Mouse (Mus musculus) T-cell, adult 2 months (primary cell): ENCODE results near the gene Dctpp1.

ENCODE experiments used
- DNase-seq: peaks from one replicate; pipeline ENCODE4 v3.0.0; 2022; ENCODE audit warnings: low spot score

Dctpp1 gene

DNA sequence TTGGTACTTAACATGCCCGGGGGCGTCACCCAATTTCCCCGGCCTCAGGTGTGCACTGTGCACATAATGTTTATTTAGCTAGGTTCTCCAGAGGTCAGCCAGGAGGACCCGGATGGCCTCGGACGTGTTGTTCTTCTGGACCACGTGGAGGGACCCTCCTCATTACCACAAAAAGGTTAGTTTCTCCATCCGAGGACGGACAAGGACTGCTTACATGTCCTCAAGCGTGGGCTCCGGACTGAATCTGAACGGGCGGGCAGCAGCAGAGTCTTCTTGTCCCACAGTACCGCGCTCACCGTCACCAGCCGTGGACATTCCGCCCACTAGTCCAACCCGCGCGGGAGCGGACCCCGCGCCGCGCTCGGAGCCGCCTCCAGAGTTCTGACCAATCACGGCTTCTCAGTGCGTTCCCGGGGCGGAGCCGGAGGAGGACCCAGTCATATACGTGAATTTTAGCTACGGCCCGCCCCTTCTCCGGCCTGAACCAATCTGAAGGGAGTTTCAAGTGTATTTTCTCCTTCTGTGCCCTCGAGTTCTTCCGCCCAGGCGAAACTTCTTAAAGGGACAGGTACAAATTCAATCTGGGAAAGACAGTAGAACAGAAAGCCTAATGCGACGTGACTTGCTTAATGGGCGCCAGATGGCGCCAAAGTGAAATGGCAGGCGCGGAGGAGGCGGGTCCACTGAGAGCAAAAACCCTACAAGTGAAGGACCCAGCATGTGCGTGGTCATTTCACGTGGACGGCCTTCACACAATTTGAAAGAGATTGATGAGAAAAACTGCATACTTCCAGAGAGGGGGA, at the start of gene Dctpp1:
Gene Dctpp1 (minus strand): TSS at position 401 of the 803 bp plus-strand sequence.
- DNase-seq: peak; percentile 97

DNA sequence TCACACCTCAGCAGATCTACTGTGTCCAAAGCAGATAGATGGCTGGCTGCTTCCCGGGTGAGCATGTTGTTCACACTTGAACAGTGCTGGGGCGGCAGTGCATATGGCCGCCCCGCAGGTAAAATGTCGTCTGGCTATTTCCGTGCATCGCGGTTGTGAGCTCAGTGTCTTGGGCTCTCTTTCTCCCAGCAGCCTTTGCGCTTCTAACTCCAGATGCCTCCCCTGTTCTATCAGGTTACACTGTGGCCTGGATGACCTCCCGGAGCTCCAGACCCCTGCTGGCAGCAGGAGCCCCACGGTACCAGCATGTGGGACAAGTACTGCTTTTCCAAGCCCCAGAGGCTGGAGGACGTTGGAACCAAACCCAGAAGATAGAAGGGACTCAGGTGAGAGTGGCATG, 49.4 kb upstream of the Dctpp1 start:
- DNase-seq: no peak

DNA sequence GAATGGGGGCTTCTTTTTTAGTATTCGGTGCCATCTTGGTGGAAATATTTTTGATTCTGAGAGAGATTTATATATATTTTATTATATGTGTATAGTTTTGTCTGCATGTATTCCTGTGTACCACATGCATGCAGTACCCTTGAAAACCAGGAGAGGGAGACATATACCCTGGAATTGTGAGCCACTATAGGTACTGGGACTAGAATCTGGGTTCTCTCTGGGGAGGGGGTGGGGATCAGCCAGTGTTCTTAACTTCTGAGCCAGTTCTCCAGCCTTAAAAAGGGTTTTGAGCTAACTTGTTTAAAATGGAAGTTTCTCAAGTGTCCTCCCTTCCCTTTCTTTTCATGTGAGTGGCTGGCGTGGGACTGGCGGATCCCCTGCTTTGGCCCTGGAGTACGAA, 48.4 kb upstream of the Dctpp1 start:
- peak; percentile 50 for DNase-seq

DNA sequence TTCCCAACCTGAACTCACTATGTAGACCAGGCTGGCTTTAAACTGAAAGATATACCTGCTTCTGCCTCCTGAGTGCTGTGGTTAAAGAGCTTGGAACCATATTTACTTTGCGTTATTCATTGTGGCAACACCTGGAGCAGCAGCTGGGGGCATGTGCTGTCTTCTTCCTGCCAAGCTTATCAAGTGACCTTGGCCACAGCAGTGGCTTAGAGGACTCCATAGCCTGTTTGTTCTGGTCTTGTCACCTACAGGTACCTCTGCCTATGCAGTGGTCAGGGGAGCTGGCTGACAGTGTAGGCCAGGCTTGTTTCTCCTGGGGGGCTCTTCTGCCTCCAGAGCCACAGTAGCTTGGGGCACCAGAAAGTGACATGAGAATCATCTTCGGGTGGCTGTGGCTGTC, 47.9 kb upstream of the Dctpp1 start:
- no peak for DNase-seq

DNA sequence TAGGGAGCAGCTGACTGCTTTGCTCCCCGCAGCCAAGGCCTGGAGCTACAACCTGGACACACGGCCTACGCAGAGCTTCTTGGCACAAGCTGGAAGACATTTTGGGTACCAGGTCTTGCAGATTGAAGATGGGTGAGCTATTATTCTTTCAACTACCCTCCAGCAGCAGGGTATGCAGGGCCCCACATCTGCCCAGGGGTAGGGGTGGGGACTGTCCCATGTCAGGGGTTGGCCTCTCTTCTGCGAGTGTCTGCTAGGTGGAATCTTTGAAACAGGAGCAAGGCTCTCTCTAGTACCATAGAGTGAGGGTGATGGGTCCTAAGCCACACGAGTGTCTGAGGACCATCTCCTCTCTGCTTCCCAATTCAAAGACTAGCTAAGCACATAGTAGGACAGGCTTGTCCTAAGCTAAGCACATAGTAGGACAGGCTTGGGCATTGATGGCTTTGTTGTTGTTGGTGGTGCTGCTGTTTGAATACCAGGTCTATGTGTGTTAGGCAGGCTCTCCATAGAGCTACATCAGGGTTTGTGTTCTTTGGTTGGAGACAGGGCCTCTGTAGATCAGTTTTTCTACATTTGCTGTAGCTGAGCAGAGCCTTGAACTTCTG, 37.2 kb upstream of the Dctpp1 start:
- no peak for DNase-seq

DNA sequence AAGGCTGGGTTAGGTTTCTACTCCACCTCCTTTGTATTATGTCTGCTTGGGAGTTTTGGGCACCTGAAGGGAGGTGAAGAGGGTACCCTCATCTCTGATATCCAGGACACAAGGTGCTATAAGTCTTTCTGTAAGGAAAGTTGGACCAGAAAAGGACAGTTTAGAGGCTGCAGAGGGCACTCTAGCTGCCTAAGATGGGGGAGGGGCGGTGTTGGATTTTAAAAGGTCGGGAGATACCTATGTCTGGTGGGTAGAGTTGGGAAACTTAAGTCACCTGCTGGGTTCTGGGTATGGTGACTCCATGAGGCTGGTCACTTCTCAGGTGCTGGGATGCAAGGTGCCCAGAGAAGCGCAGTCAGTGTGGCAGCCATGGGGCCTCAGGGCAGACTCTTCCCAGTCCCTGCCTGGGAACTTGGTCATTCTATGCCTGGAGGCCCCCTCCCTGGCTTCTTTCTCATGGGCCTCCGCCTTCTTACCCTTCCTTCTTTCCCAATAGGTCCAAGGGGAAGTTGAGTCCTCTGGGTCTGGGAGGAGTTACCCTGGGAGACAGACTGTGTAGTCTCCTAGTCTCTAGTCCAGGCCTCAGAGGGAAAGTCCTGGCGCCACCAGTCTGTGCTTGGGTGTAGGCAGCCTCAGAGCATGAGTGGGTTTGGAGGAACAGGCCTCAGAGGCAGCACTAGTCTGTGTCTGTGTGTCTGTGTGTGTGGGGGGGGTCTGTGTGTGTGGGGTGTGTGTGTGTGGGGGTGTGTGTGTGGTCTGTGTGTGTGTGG, 36.5 kb upstream of the Dctpp1 start:
- DNase-seq: no peak

DNA sequence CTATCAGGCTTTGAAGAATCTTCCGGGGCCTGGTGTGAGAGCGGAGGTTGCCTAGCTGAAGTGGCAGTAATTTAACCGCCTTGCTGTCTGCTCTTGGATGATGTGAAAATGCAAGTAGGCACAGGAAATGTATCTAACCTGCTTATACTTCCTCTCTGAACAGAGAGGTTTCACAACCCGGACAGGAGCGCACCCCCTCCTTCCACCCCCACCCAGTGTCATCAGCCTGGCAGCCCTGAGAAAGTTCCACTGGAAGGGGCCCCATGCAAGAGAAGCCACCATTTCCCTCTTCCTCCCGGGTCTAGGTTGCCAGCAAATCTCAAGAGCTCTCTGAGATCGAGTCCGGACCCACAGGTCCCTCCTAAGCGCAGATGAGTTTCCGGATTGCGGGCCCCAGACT, 35.6 kb upstream of the Dctpp1 start, which contains the start of gene Itgal:
Gene Itgal (plus strand): TSS at position 163 of the 400 bp plus-strand sequence.
- DNase-seq: peak; percentile 80

DNA sequence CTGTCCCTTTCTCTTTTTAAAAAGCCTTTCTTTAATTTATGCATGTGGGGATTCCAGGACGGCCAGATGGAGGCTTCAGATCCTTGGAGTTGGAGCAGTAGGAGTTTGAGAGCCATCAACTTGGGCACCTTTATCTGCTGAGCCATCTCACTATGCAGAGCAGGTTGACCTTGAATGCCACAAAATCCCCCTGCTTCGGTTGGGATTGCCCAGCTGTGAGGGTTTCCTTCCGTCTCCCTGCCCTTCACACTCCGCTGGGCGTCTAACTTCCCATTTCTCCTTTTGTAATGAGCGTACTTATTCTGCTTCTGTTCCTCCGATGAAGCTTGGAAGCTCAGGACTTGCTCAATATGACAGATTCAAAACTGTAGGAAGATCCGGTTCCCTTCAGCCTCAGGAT, 29.6 kb upstream of the Dctpp1 start:
- DNase-seq: no peak

DNA sequence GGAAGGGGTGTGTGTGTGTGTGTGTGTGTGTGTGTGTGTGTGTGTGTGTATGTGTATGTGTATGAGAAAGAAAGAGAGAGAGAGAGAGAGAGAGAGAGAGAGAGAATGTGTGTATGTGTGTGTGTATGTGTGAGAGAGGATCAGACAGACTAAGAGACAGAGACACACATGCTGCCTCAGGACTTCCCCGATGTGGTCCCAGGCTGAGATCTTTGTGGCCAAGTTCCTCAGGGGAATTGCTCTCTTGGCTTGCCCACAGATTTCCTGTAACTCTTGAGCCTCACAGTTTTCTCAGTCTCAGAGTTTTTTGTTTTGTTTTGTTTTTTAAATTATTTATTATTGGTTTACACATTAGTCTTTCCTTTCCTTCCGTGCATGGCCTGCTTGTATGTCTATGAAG, 28.8 kb upstream of the Dctpp1 start:
- DNase-seq: no peak

DNA sequence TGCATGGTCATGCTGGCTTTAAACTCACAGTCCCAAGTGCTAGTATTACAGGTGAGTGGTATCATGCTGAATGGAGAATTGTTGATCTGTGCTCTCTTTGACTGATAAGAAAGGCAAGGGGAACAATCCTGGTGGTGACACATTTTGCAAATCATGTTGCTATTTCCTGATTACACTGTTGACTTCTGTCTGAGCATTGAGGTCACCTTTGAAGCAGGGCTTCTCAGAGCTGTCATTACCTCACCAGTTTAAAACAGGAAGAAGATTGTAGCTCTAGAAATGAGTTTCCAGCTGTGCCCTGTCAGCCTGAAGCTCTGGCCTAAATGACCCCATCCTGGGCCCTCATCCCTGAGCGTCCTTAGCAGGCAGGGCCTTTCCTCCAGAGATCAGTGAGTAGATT, 27.4 kb upstream of the Dctpp1 start:
- peak; percentile 72 for DNase-seq

DNA sequence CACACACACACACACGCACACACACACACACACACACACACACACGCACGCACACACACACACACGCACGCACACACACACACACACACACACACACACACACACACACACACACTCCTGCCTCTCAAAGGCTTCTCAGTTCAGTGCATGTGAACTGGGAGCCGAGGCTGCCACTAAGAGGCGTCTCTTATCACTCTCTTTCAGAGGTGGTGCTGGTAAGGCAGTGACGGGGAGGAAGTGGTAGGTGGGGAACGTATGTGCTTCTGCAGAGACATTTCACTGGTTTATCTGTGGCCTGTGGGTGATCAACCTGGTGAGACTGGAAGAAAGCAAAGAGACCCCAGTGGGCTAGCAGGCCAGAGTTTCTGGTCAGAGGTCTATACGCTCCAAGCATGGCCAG, 24.6 kb upstream of the Dctpp1 start:
- peak; percentile 81 for DNase-seq

DNA sequence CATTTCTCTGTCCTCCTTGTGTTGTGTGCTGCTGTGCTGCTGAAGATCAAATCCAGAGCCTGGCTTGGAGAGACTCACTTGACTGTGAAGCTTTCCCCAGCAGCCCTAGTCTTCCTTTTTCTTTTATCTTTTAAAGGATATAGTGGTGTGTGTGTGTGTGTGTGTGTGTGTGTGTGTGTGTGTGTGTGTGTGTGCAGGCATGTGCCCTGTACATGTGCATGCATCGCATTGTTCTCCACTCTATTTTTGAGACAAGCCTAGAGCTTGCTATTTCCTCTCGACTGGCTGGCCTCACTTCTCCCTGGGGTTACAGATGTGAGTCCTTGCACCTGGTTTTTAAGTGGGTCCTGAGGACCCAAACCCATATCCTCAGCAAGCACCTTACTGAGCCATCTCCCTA, 21.7 kb upstream of the Dctpp1 start:
- DNase-seq: no peak

DNA sequence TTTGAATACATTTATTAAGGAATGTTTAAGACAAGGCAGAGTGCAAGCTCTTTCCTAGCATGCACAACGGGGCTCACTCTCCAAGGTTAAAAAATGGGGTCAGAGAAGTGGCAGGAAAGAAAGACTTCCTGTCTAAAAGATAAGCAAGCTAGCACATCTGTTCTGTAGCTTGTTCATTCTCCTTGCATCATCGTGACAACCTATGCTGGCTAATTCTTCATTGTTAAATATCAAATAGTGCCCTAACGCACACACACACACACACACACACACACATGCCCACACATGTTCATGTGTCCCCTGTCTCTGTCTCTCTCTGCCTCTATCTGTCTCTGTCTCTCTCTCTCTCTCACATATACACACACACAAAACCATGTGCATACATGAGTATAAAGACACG, 20.6 kb upstream of the Dctpp1 start:
- DNase-seq: no peak

DNA sequence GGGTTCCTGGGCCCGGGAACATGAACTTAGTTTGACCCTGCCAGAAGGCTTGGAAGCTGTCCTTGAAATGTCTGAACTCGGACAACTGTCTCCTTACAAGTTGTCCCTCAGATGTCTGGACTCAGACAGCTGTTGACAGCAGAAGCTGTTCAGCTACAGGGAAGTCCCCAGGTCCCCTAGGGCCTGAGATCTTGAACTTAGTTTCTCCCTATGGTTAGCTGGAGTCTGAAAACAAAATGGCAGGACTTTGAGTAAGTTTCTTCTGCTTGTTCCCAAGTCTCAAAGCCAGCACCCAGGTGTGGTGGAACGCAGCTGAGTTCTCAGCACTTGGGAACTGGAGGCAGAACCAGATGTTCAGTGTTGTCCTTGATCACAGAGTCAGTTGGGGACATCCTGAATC, 19.6 kb upstream of the Dctpp1 start:
- DNase-seq: no peak

DNA sequence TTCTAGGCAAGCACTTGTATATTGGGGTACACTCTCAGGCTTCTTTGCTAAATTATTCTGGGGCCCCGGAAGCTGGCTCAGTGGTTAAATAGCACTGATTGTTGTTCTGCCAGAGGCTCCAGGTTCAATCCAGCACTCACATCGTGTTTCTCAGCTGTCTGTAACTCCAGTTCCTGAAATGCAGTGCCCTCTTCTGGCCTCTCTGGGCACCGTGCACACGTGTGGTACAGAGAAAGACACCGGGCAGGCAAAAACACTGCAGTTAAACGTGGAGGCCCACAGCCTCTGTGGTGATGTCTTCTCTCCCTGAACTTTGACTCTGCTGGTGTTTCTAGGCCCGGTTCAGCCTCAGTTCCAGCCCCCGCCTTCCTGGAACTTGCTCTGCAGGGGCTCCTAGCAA, 17.8 kb upstream of the Dctpp1 start:
- peak; percentile 75 for DNase-seq

DNA sequence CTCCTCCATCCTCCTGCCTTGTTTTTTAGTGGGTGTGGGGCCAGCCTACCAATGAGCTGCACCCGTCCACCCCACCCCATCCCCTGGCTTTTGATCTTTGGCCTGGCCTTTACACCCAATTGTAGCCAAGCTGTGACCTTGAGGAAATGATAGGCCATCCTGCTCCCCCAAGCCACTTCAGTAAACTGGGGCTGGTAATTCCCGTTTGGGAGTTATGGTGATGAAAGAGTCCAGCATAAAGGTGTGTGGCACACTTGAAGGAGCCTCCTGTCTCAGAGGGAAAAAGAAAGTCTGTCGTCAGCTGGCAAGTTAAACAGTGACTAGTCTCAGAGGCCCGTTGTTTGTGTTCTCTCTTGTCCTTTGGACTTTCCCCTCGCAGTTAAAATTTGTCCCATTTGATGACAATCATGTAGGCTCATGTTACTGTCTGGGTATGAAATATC, 16.0 kb upstream of the Dctpp1 start:
- no peak for DNase-seq

DNA sequence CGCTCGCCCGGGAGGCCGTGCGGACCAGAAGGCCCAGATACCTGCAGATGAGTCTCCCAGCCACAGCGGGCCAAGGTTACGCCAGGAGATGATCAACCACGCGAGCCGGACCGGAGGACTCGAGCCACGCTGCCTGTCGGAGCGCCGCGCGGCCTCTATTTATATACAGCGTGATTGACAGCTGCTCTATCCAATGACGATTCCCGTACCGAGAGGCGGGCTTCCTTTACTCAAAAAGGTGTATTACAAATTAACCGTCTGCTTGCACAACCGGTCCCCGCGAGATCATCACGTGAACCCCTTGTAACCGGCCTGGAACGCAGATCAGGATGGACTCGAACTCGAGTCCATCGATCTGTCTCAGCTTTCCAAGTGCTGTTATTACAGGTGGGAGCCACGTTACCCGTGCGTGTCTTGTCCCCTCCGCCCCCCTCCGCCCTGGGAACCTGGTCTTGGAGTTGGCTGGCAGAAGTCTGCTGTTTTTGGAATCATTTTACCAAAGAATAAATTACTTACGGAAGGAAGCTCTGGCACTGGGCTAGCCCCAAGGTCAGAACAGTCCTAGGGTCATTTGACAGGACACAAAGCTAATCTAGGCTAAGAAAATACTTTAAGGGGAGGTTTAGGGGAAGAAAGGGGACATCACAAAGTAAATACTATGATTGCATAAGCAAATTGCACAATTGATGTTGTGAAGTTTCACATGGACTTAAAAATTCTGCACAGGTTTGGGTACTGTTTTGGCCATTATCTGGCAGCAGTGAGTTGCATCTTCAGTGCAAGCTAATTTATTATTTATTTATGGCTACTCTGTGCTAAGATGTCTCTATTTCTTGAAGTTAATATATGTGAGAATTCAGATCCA, 13.6 kb upstream of the Dctpp1 start, which contains the start of gene Sephs2:
Gene Sephs2 (minus strand): TSS at position 131 of the 865 bp plus-strand sequence.
- peak; percentile 89 for DNase-seq

DNA sequence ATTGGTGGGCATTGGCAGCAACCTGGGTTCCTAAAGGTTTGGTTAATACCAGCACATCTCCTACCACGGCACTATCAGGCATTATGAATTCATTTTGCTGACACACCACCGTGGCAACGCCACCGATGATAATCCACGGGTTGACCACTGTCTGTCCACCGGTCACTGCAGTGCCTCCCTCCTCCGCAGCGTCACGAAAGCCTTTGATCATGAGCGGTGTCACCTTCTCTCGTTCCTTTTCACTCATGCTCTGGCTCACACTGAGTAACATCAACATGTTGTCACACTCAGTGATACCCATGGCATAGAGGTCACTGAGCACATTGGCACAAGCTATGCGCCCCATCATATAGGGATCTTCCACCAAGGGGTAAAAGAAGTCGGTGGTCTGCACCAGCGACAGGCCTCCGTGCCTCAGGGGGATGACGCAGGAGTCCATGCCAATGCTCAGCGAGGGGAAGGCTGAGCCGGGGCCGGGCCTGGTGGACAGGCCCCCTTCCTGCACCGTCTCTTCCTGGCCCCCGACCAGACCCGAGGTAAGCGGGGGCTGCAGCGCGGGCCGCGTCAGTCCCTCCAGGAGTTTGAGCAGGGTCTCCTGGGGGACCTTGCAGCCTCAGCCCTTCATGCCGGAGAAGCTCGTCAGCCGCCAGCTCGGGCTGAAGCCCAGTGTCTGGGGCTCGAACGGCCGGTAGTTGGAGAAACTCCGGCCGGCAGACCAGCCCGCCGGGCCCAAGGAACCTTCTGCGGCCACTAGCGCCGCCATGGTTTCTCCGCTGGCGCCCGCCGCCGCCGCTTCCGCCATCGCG, 12.8 kb upstream of the Dctpp1 start:
- DNase-seq: no peak

DNA sequence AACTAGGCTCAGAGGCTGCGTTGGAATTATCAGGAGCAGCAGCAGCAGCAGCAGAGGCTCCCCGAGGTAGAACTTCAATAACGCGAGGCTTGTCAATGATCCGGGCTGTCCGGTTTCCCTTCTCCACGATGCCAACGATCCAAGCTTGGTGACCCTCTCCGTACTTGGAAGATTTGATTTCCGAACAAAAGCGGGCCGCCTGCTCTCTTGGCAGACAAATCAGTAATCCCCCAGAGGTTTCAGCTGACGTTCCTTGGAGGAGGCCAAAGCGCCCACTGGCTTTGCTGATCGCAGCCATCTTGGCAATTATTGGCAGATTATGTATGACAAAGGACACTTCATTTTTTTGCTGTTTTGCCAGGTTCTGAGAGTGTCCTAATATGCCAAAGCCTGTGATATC, 12.1 kb upstream of the Dctpp1 start:
- DNase-seq: no peak

DNA sequence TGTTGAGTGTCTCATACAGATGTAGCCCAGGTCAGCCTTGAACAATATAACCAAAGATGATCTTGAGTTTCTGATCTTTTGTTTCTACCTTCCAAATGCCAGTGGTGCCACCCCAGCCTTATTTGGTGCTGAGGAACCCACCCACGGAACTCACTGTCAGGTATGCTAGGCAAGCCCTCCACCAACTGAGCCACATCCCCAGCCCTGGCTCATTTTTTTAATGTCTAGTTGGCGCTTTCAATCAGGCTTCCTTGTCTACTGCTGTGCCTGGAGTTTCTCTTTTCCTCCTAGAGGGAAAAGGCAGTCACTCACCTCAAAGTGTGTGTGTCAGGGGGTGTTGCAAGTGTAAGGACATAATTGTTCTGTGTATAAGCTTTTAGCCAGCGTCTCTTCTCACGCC, 10.6 kb upstream of the Dctpp1 start:
- DNase-seq: no peak

DNA sequence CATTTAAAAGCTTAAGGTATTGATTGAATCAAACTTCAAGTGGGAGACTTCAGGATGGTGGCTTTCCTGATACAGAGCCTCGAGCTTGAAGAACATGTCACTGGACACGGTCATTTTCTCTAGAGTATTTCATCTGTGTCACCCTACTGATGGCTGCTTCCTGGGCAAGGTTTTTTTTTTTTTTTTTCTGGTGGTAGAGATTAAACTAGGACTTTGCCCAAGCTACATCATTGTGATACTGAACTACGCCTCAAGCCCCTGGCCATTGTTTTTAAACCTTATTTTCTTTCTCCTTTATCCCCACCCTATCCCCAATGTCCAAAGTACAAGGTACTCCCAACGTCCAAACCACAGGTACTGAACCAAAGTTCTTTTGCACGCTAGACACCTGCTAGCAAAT, 10.2 kb upstream of the Dctpp1 start:
- DNase-seq: no peak
